Mouse (Mus musculus) erythroblast, embryonic 14.5 days (primary cell): ENCODE measurements around the gene Gm9747. TPM values are rescaled to one million over a fixed set of nuclear protein-coding genes. Genes with fewer than 3 reads are reported as not detected.

ENCODE experiments used
- H3K27me3 ChIP-seq: 2 replicates; pipeline ENCODE4 v1.6.1; 2012; ENCODE audit warnings: inconsistent platforms; ENCODE audit not compliant: control insufficient read depth
- H3K36me3 ChIP-seq: 2 replicates; pipeline ENCODE4 v1.6.1; 2012; ENCODE audit warnings: mild to moderate bottlenecking, inconsistent platforms; ENCODE audit not compliant: control insufficient read depth
- H3K4me1 ChIP-seq: 2 replicates; pipeline ENCODE4 v1.6.1; 2012; ENCODE audit warnings: inconsistent platforms; ENCODE audit not compliant: control insufficient read depth
- H3K4me3 ChIP-seq: replicated peaks from 2 replicates; pipeline ENCODE3; 2012; ENCODE audit warnings: moderate library complexity, mild to moderate bottlenecking, inconsistent platforms
- H3K9me3 ChIP-seq: 2 replicates; pipeline ENCODE4 v1.6.1; 2012; ENCODE audit warnings: low read length, inconsistent platforms, mixed read lengths; ENCODE audit not compliant: control insufficient read depth
- GATA1 ChIP-seq: IDR thresholded peaks from 2 replicates; pipeline ENCODE4 v1.6.1; 2012; ENCODE audit warnings: low read length, inconsistent platforms, mixed read lengths
- TAL1 ChIP-seq: IDR thresholded peaks from 3 replicates; pipeline ENCODE4 v1.6.1; 2012; ENCODE audit warnings: low read length, inconsistent platforms, mixed read lengths
- polyA plus RNA-seq: library from polyadenylated mRNA; stranded (reverse); fragments of >175 nt; gene quantifications from 2 replicates; pipeline ENCODE4 v1.2.3, GENCODE M21; 2012

Gene Gm9747
- not detected in 2 replicates for polyA plus RNA-seq

GRCm38 (mm10) chr1:82232812-82233211 is at the start of gene Gm9747:
Gm9747 (plus strand) TSS chr1:82233112.
- H3K27me3 ChIP-seq = no peaks in the 10 kb centered on the region
- no peaks in the 10 kb centered on the region for H3K9me3 ChIP-seq
- no peak within 1 kb of the TSS for H3K4me3 ChIP-seq
- TF ChIP-seq TAL1 (no peak), GATA1 (no peak)
- H3K36me3 ChIP-seq = no peaks in the 10 kb centered on the region
- H3K4me1 ChIP-seq = no peaks in the 10 kb centered on the region

- H3K27me3 ChIP-seq = no peaks in the 10 kb centered on the region
- H3K36me3 ChIP-seq = no peaks in the 10 kb centered on the region
- no peaks in the 10 kb centered on the region for H3K4me1 ChIP-seq
- no peaks in the 10 kb centered on the region for H3K9me3 ChIP-seq
- no peak for TF ChIP-seq TAL1
- no peak for TF ChIP-seq GATA1
- no peak overlapping the region for H3K4me3 ChIP-seq
Observed at GRCm38 (mm10) chr1:82183913-82184442, 48.9 kb upstream of the Gm9747 start.

- Histone ChIP-seq H3K4me3 (no peak overlapping the region), H3K4me1 (no peaks in the 10 kb centered on the region), H3K9me3 (0 out of 2 replicates have a peak, but pooled peaks cover 2% of the 10 kb centered on the region), H3K27me3 (no peaks in the 10 kb centered on the region), H3K36me3 (no peaks in the 10 kb centered on the region)
- TF ChIP-seq TAL1 (no peak), GATA1 (no peak)
Observed at GRCm38 (mm10) chr1:82188549-82189231, 44.2 kb upstream of the Gm9747 start.

- Histone ChIP-seq H3K27me3 (no peaks in the 10 kb centered on the region), H3K9me3 (peaks cover 4% of the 10 kb centered on the region; the same call in 1 of the 2 replicates), H3K4me3 (no peak overlapping the region), H3K36me3 (no peaks in the 10 kb centered on the region), H3K4me1 (no peaks in the 10 kb centered on the region)
- TF ChIP-seq GATA1 (no peak), TAL1 (no peak)
Observed at GRCm38 (mm10) chr1:82189516-82189915, 43.4 kb upstream of the Gm9747 start.

GRCm38 (mm10) chr1:82191579-82191978 is 41.3 kb upstream of the Gm9747 start:
- H3K27me3 ChIP-seq = no peaks in the 10 kb centered on the region
- no peak for TF ChIP-seq TAL1
- no peak for TF ChIP-seq GATA1

GRCm38 (mm10) chr1:82199918-82200317 is 33.0 kb upstream of the Gm9747 start:
- no peaks in the 10 kb centered on the region for H3K27me3 ChIP-seq
- H3K9me3 ChIP-seq = no peaks in the 10 kb centered on the region
- H3K4me3 ChIP-seq = no peak overlapping the region
- TF ChIP-seq GATA1 = no peak
- H3K36me3 ChIP-seq = no peaks in the 10 kb centered on the region
- H3K4me1 ChIP-seq = no peaks in the 10 kb centered on the region

More at GRCm38 (mm10) chr1:82191579-82191978, 41.3 kb upstream of the Gm9747 start:
- Histone ChIP-seq H3K9me3 (peaks cover 4% of the 10 kb centered on the region; the same call in 1 of the 2 replicates), H3K36me3 (no peaks in the 10 kb centered on the region), H3K4me1 (no peaks in the 10 kb centered on the region), H3K4me3 (no peak overlapping the region)

GRCm38 (mm10) chr1:82200636-82201035 is 32.3 kb upstream of the Gm9747 start:
- no peaks in the 10 kb centered on the region for H3K27me3 ChIP-seq
- no peaks in the 10 kb centered on the region for H3K36me3 ChIP-seq
- H3K4me3 ChIP-seq = no peak overlapping the region
- TF ChIP-seq TAL1 = no peak
- H3K9me3 ChIP-seq = no peaks in the 10 kb centered on the region
- no peaks in the 10 kb centered on the region for H3K4me1 ChIP-seq

GRCm38 (mm10) chr1:82207511-82207910 is 25.4 kb upstream of the Gm9747 start:
- Histone ChIP-seq H3K4me3 (no peak overlapping the region), H3K27me3 (no peaks in the 10 kb centered on the region), H3K36me3 (no peaks in the 10 kb centered on the region), H3K4me1 (no peaks in the 10 kb centered on the region), H3K9me3 (no peaks in the 10 kb centered on the region)
- TF ChIP-seq GATA1 (no peak), TAL1 (no peak)

GRCm38 (mm10) chr1:82220673-82221396 is 12.1 kb upstream of the Gm9747 start:
- no peaks in the 10 kb centered on the region for H3K36me3 ChIP-seq
- H3K9me3 ChIP-seq = no peaks in the 10 kb centered on the region
- TF ChIP-seq TAL1 (no peak), GATA1 (no peak)

More at GRCm38 (mm10) chr1:82220673-82221396, 12.1 kb upstream of the Gm9747 start:
- Histone ChIP-seq H3K27me3 (no peaks in the 10 kb centered on the region), H3K4me3 (no peak overlapping the region), H3K4me1 (no peaks in the 10 kb centered on the region)
